Mouse (Mus musculus): ENCODE data around the gene Pelo. TPM values are rescaled to one million over a fixed set of nuclear protein-coding genes. Genes with fewer than 3 reads are reported as not detected.

The Pelo gene
- polyA plus RNA-seq (2015; fragmentation: Nextera tagmentation; extraction: Ambion mirVana) = 4.8 and 5.3 TPM in 2 replicates

GRCm38 (mm10) chr13:115090069-115090976, at the start of gene Pelo:
Gene Pelo, minus strand, starts transcription at chr13:115090186.
- Histone ChIP-seq H3K36me3 (ENCODE audit: control insufficient read depth, insufficient read depth) (peaks cover 11% of the 10 kb centered on the region), H3K4me1 (replicated peaks; ENCODE audit: control insufficient read depth, insufficient read depth, low read length) (no peaks in the 10 kb centered on the region), H3K27me3 (replicated peaks; ENCODE audit: control insufficient read depth, insufficient read depth, low read length) (no peaks in the 10 kb centered on the region), H3K9ac (ENCODE audit: low read depth, low read length) (peak within 1 kb of the TSS; percentile 72), H3K4me2 (replicated peaks; ENCODE audit: low read depth) (peak within 1 kb of the TSS; percentile 84), H3K4me3 (ENCODE audit: low read depth, low read length) (peak within 1 kb of the TSS; percentile 46), H3K27ac (ENCODE audit: low read depth, low read length) (peak within 1 kb of the TSS; percentile 63), H3K9me3 (ENCODE audit: control insufficient read depth) (no peaks in the 10 kb centered on the region)
- TF ChIP-seq CTCF (IDR thresholded peaks at IDR 0.05; ENCODE audit: low read depth) = peak; percentile 8; the same call in 1 of the 2 replicates
- ATAC-seq = peak; percentile 95
- WGBS = under 1% methylated on average over 60 of the region's 60 CpGs

DNA sequence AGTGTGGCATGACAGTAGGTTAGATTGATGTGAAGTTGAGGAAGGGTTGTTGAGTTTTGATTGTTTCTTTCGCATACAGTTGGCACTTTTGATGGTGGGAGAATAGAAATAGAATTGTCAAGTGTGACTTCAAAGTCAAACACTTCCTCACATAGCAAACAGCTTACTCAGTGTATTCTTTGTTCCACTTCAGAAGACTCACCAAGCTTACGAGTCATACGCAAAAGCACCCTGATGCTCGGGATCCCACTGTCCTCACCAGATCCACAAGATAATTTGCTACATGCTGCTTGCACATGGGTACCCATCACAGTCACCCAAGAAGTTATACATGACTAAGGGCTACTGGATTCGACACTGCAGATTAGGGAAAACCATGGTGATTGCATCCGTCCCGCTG, 48.5 kb upstream of the Pelo start:
- Histone ChIP-seq H3K4me2 (replicated peaks; ENCODE audit: low read depth) (no peak overlapping the region), H3K27me3 (replicated peaks; ENCODE audit: control insufficient read depth, insufficient read depth, low read length) (no peaks in the 10 kb centered on the region), H3K9ac (ENCODE audit: low read depth, low read length) (no peak overlapping the region), H3K4me1 (replicated peaks; ENCODE audit: control insufficient read depth, insufficient read depth, low read length) (no peaks in the 10 kb centered on the region), H3K27ac (ENCODE audit: low read depth, low read length) (no peak overlapping the region), H3K4me3 (ENCODE audit: low read depth, low read length) (no peak overlapping the region), H3K9me3 (ENCODE audit: control insufficient read depth) (no peaks in the 10 kb centered on the region), H3K36me3 (ENCODE audit: control insufficient read depth, insufficient read depth) (no peaks in the 10 kb centered on the region)
- no peak for TF ChIP-seq CTCF (IDR thresholded peaks at IDR 0.05; ENCODE audit: low read depth)
- ATAC-seq = no peak
- WGBS = 91% methylated on average over 7 of the region's 7 CpGs

GRCm38 (mm10) chr13:115136761-115137160, 46.8 kb upstream of the Pelo start:
- Histone ChIP-seq H3K36me3 (ENCODE audit: control insufficient read depth, insufficient read depth) (no peaks in the 10 kb centered on the region), H3K9ac (ENCODE audit: low read depth, low read length) (no peak overlapping the region), H3K27ac (ENCODE audit: low read depth, low read length) (no peak overlapping the region), H3K4me3 (ENCODE audit: low read depth, low read length) (no peak overlapping the region), H3K4me2 (replicated peaks; ENCODE audit: low read depth) (no peak overlapping the region), H3K9me3 (ENCODE audit: control insufficient read depth) (no peaks in the 10 kb centered on the region), H3K4me1 (replicated peaks; ENCODE audit: control insufficient read depth, insufficient read depth, low read length) (no peaks in the 10 kb centered on the region), H3K27me3 (replicated peaks; ENCODE audit: control insufficient read depth, insufficient read depth, low read length) (no peaks in the 10 kb centered on the region)
- ATAC-seq = no peak
- WGBS = 67% methylated on average over 3 of the region's 3 CpGs
- TF ChIP-seq CTCF (IDR thresholded peaks at IDR 0.05; ENCODE audit: low read depth) = no peak

- TF ChIP-seq CTCF (IDR thresholded peaks at IDR 0.05; ENCODE audit: low read depth) = no peak
- H3K27ac ChIP-seq (ENCODE audit: low read depth, low read length) = no peak overlapping the region
- H3K9ac ChIP-seq (ENCODE audit: low read depth, low read length) = no peak overlapping the region
- no peak overlapping the region for H3K4me3 ChIP-seq (ENCODE audit: low read depth, low read length)
- H3K4me1 ChIP-seq (replicated peaks; ENCODE audit: control insufficient read depth, insufficient read depth, low read length) = no peaks in the 10 kb centered on the region
- H3K4me2 ChIP-seq (replicated peaks; ENCODE audit: low read depth) = no peak overlapping the region
- H3K36me3 ChIP-seq (ENCODE audit: control insufficient read depth, insufficient read depth) = no peaks in the 10 kb centered on the region
- no peak for ATAC-seq
- no peaks in the 10 kb centered on the region for H3K27me3 ChIP-seq (replicated peaks; ENCODE audit: control insufficient read depth, insufficient read depth, low read length)
- H3K9me3 ChIP-seq (ENCODE audit: control insufficient read depth) = no peaks in the 10 kb centered on the region
- WGBS = 22% methylated on average over 5 of the region's 5 CpGs
Observed at GRCm38 (mm10) chr13:115132435-115132834, 42.4 kb upstream of the Pelo start.

GRCm38 (mm10) chr13:115131381-115131780, 41.4 kb upstream of the Pelo start:
- no peak overlapping the region for H3K4me3 ChIP-seq (ENCODE audit: low read depth, low read length)
- H3K27ac ChIP-seq (ENCODE audit: low read depth, low read length) = no peak overlapping the region
- no peak overlapping the region for H3K4me2 ChIP-seq (replicated peaks; ENCODE audit: low read depth)
- no peaks in the 10 kb centered on the region for H3K27me3 ChIP-seq (replicated peaks; ENCODE audit: control insufficient read depth, insufficient read depth, low read length)
- no peak overlapping the region for H3K9ac ChIP-seq (ENCODE audit: low read depth, low read length)
- TF ChIP-seq CTCF (IDR thresholded peaks at IDR 0.05; ENCODE audit: low read depth) = no peak
- H3K36me3 ChIP-seq (ENCODE audit: control insufficient read depth, insufficient read depth) = no peaks in the 10 kb centered on the region
- H3K4me1 ChIP-seq (replicated peaks; ENCODE audit: control insufficient read depth, insufficient read depth, low read length) = no peaks in the 10 kb centered on the region
- no peak for ATAC-seq
- H3K9me3 ChIP-seq (ENCODE audit: control insufficient read depth) = no peaks in the 10 kb centered on the region
- 55% methylated on average over 3 of the region's 3 CpGs for WGBS

DNA sequence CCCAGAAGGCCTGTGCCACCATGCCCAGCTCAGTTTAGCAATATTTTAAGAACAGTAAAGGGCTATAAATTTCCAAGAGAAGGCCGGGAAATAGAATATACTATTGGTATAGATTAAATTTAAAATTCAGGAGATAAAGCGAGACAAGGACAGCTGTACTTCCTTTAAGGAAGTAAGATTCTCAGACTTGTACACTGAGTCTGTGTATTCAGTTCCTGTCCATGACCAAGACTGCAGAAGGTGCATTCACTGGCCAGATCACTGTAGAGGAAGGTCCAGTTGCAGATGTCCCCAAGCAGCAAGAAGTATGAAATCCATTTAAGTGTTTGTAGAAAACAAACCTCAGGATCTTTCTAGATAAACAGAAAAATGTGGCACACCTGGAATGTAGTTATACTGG, 40.0 kb upstream of the Pelo start:
- no peak overlapping the region for H3K4me3 ChIP-seq (ENCODE audit: low read depth, low read length)
- no peak for TF ChIP-seq CTCF (IDR thresholded peaks at IDR 0.05; ENCODE audit: low read depth)
- no peak overlapping the region for H3K9ac ChIP-seq (ENCODE audit: low read depth, low read length)
- no peaks in the 10 kb centered on the region for H3K36me3 ChIP-seq (ENCODE audit: control insufficient read depth, insufficient read depth)
- H3K4me1 ChIP-seq (replicated peaks; ENCODE audit: control insufficient read depth, insufficient read depth, low read length) = no peaks in the 10 kb centered on the region
- no peak for ATAC-seq
- WGBS = 71% methylated on average over 2 of the region's 2 CpGs
- H3K9me3 ChIP-seq (ENCODE audit: control insufficient read depth) = no peaks in the 10 kb centered on the region
- no peaks in the 10 kb centered on the region for H3K27me3 ChIP-seq (replicated peaks; ENCODE audit: control insufficient read depth, insufficient read depth, low read length)
- H3K27ac ChIP-seq (ENCODE audit: low read depth, low read length) = no peak overlapping the region
- H3K4me2 ChIP-seq (replicated peaks; ENCODE audit: low read depth) = no peak overlapping the region
